Mouse (Mus musculus) spleen, postnatal 4 days (tissue): ENCODE measurements at regions not wholly inside any gene's neighbourhood (a gene's known extent, or its start where the extent isn't known, plus 50 kb on each side); places are given as distances from the start of the nearest gene placed in this dataset.

Source experiments
- DNase-seq, 2 experiments: peaks; one replicate each; pipeline ENCODE4 v3.0.0; 2022; ENCODE audit warnings: low spot score in 2 of 2

- DNase-seq = peak; percentile 60 to 73
Measured at GRCm38 (mm10) chr13:37658034-37658433, 120.2 kb upstream of the Rreb1 start.

- no peak for DNase-seq
Measured at GRCm38 (mm10) chr13:37658519-37658918, 119.7 kb upstream of the Rreb1 start.

GRCm38 (mm10) chr13:37660083-37660482, 118.1 kb upstream of the Rreb1 start:
- DNase-seq = no peak

- DNase-seq = no peak
Measured at GRCm38 (mm10) chr13:37660668-37661067, 117.5 kb upstream of the Rreb1 start.

GRCm38 (mm10) chr13:37664116-37664515, 114.1 kb upstream of the Rreb1 start:
- no peak for DNase-seq

- DNase-seq = no peak
Measured at GRCm38 (mm10) chr13:37666207-37667003, 111.8 kb upstream of the Rreb1 start.

GRCm38 (mm10) chr13:37667386-37667785, 110.8 kb upstream of the Rreb1 start:
- no peak for DNase-seq

GRCm38 (mm10) chr13:37667871-37668270, 110.3 kb upstream of the Rreb1 start:
- no peak for DNase-seq

- DNase-seq = no peak
Measured at GRCm38 (mm10) chr13:37671109-37671508, 107.1 kb upstream of the Rreb1 start.

GRCm38 (mm10) chr13:37674676-37675350, 103.4 kb upstream of the Rreb1 start:
- peak in 1 of 2 experiments; percentile 22 for DNase-seq

GRCm38 (mm10) chr13:37675718-37676117, 102.5 kb upstream of the Rreb1 start:
- no peak for DNase-seq

- no peak for DNase-seq
Measured at GRCm38 (mm10) chr13:37676912-37677311, 101.3 kb upstream of the Rreb1 start.

- no peak for DNase-seq
Measured at GRCm38 (mm10) chr13:37678251-37678650, 99.9 kb upstream of the Rreb1 start.

- no peak for DNase-seq
Measured at GRCm38 (mm10) chr13:37678772-37679171, 99.4 kb upstream of the Rreb1 start.

- DNase-seq = no peak
Measured at GRCm38 (mm10) chr13:37680837-37681619, 97.2 kb upstream of the Rreb1 start.

- no peak for DNase-seq
Measured at GRCm38 (mm10) chr13:37683045-37683679, 95.0 kb upstream of the Rreb1 start.

- DNase-seq = no peak
Measured at GRCm38 (mm10) chr13:37685617-37686016, 92.6 kb upstream of the Rreb1 start.

- no peak for DNase-seq
Measured at GRCm38 (mm10) chr13:37686109-37686508, 92.1 kb upstream of the Rreb1 start.

GRCm38 (mm10) chr13:37689127-37689777, 88.9 kb upstream of the Rreb1 start:
- no peak for DNase-seq

GRCm38 (mm10) chr13:37691855-37692445, 86.2 kb upstream of the Rreb1 start:
- no peak for DNase-seq

- no peak for DNase-seq
Measured at GRCm38 (mm10) chr13:37693617-37694016, 84.6 kb upstream of the Rreb1 start.
